Mouse (Mus musculus) liver, adult 2 months (tissue): ENCODE results near the gene Parp8. TPM values are rescaled to one million over a fixed set of nuclear protein-coding genes. Genes with fewer than 3 reads are reported as not detected.

ENCODE experiments used
- DNase-seq: peaks from one replicate; pipeline ENCODE4 v3.0.0-alpha.2; 2011; ENCODE audit warnings: low read depth, low spot score; ENCODE audit errors: extremely low read depth
- H3K27ac ChIP-seq: fragments of 200-500 bp; replicated peaks from 2 replicates; pipeline ENCODE4 v1.5.1; 2012; ENCODE audit warnings: low read depth, mild to moderate bottlenecking, control low read depth, inconsistent platforms, low read length; ENCODE audit not compliant: insufficient read depth
- H3K27me3 ChIP-seq: fragments of 200-500 bp; 2 replicates; pipeline ENCODE4 v1.6.1; 2012; ENCODE audit warnings: mild to moderate bottlenecking, moderate library complexity, low read length, inconsistent platforms; ENCODE audit not compliant: control insufficient read depth, insufficient read depth
- H3K36me3 ChIP-seq: fragments of 200-500 bp; 2 replicates; pipeline ENCODE4 v1.6.1; 2012; ENCODE audit warnings: low read length, inconsistent platforms; ENCODE audit not compliant: control insufficient read depth, insufficient read depth
- H3K4me1 ChIP-seq: fragments of 200-500 bp; 2 replicates; pipeline ENCODE4 v1.6.1; 2011; ENCODE audit warnings: low read length; ENCODE audit not compliant: control insufficient read depth, insufficient read depth
- H3K4me3 ChIP-seq: fragments of 200-500 bp; 2 replicates; pipeline ENCODE4 v1.5.1; 2011; ENCODE audit warnings: low read depth, mild to moderate bottlenecking, control low read depth, low read length, moderate library complexity; ENCODE audit not compliant: insufficient read depth
- H3K79me2 ChIP-seq: fragments of 200-500 bp; 2 replicates; pipeline ENCODE4 v1.6.1; 2012; ENCODE audit warnings: inconsistent platforms, mild to moderate bottlenecking, low read length, moderate library complexity; ENCODE audit not compliant: control insufficient read depth, insufficient read depth
- H3K9ac ChIP-seq: fragments of 200-500 bp; 2 replicates; pipeline ENCODE4 v1.6.1; 2012; ENCODE audit warnings: low read depth, mild to moderate bottlenecking, control low read depth, inconsistent platforms, low read length
- CTCF ChIP-seq: fragments of 200-500 bp; IDR thresholded peaks from 2 replicates; pipeline ENCODE4 v1.5.1; 2011; ENCODE audit warnings: low read depth, low read length, control low read depth
- POLR2A ChIP-seq: fragments of 200-500 bp; IDR thresholded peaks from 2 replicates; pipeline ENCODE4 v1.6.1; 2011; ENCODE audit warnings: low read length, control low read depth; ENCODE audit not compliant: insufficient read depth; ENCODE audit errors: extremely low read depth
- WGBS: fragments of 180-500 bp; shearing (Covaris S2); methylation state at CpG from one replicate; pipeline ENCODE4 v1.1.7; 2018; 5-methylcytosine and 5-hydroxymethylcytosine counted together
- polyA plus RNA-seq: library from polyadenylated mRNA; depleted of rRNA; stranded (reverse); fragments of >200 nt; gene quantifications from 2 replicates; pipeline ENCODE4 v1.2.3, GENCODE M21; 2012
- total RNA-seq: library from RNA; depleted of rRNA; stranded (reverse); fragments of >200 nt; gene quantifications from 2 replicates; pipeline ENCODE4 v1.2.3, GENCODE M21; 2014

Parp8 gene
- total and polyA plus RNA-seq, 2 experiments: 0.40 to 1.6 TPM

DNA sequence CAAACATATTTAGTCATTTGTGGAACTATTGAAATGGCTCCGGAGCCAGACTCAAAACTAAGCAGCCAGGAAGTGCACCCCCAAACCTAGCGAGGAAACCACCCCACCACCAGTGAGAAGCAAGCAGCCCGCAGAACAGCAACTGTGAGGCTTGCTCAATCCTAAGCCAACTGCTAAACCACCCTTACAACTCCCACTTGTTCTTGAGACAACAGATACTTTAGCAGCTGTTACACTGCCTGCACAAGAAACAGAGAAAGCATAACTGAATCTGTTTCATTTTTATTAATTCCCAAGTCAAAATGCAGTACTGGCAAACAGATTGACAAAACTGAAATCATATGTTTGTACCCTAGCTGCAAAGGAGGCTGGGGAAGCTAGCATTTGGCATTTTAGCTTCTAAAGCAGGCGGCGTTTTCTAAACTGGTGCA lies 23.2 kb upstream of the Parp8 start:
- Histone ChIP-seq H3K9ac (no peak overlapping the region), H3K4me1 (no peaks in the 10 kb centered on the region), H3K27ac (no peak overlapping the region), H3K27me3 (0 out of 2 replicates have a peak, but pooled peaks cover 3% of the 10 kb centered on the region), H3K79me2 (no peaks in the 10 kb centered on the region), H3K36me3 (no peaks in the 10 kb centered on the region), H3K4me3 (no peak overlapping the region)
- DNase-seq: no peak
- TF ChIP-seq CTCF (no peak), POLR2A (no peak)
- WGBS: 73% methylated on average over 5 of the region's 5 CpGs

DNA sequence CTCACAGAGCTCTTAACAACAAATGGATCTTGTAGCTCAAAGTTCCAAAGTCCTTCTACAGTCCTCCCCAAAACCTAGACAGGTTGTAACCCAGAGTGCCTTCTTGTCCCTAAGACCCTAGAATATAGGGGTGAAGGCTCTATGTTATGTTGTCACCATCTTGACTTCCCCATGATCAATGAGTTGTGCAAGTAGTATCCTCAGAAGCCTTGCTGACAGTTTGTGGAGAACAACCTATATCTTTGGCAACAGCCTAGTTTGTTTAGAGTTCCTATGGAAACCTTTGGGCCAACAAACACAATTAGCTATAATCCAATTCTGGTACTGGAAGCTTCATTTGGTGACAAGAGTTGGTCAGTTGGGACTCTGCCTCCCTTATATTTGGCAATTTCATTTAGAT lies 18.2 kb upstream of the Parp8 start:
- no peaks in the 10 kb centered on the region for H3K36me3 ChIP-seq
- no peaks in the 10 kb centered on the region for H3K79me2 ChIP-seq
- no peak overlapping the region for H3K4me3 ChIP-seq
- no peak overlapping the region for H3K9ac ChIP-seq
- TF ChIP-seq CTCF: no peak
- H3K27me3 ChIP-seq: no peaks in the 10 kb centered on the region
- DNase-seq: no peak
- H3K27ac ChIP-seq: no peak overlapping the region
- no peaks in the 10 kb centered on the region for H3K4me1 ChIP-seq

DNA sequence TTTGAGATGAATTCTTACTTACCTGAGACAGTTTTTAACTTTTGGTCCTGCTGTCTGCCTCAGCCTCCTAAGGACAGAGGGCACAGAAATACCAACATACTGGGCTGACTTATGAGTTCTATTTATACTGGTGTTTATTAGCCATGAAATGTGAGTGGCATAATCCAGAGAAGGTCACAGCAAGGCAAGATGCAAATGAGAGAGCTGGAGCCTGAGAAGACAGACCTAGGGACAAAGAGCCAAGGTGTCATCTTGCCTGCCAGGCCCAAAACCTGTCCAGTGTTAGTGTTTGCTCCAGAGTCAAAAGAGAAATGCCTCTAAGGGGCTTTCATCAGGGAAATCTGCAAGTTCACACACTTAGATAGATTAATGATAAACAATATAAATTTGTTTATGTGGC lies 15.7 kb upstream of the Parp8 start:
- H3K27ac ChIP-seq: no peak overlapping the region
- TF ChIP-seq POLR2A: no peak
- TF ChIP-seq CTCF: no peak
- H3K4me1 ChIP-seq: no peaks in the 10 kb centered on the region

DNA sequence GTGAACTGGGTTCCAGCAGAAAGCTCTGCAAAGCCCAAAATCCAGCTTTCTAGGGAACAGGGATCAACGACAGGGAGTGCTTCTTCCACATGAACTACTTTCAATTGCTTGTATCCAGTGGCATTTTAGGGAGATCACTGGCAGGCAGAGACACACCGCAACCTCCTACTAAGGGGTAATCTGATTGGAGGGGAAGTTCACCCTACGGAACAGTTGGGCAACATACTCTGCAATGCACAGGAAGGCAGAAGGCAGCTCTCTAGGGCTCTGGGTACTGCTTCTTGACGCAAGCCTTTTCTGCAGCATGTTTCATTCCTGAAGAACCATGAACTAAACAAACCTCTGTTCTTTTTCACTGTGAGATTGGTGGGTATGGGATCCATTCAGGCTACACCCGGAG lies 10.9 kb upstream of the Parp8 start:
- Histone ChIP-seq H3K79me2 (no peaks in the 10 kb centered on the region), H3K27me3 (no peaks in the 10 kb centered on the region), H3K9ac (no peak overlapping the region), H3K4me3 (no peak overlapping the region), H3K4me1 (no peaks in the 10 kb centered on the region), H3K36me3 (no peaks in the 10 kb centered on the region), H3K27ac (no peak overlapping the region)
- DNase-seq: no peak
- 85% methylated on average over 5 of the region's 5 CpGs for WGBS
- TF ChIP-seq POLR2A (no peak), CTCF (no peak)

More for the DNA sequence above, 15.7 kb upstream of the Parp8 start:
- DNase-seq: no peak
- Histone ChIP-seq H3K9ac (no peak overlapping the region), H3K4me3 (no peak overlapping the region), H3K79me2 (no peaks in the 10 kb centered on the region), H3K36me3 (no peaks in the 10 kb centered on the region), H3K27me3 (no peaks in the 10 kb centered on the region)

DNA sequence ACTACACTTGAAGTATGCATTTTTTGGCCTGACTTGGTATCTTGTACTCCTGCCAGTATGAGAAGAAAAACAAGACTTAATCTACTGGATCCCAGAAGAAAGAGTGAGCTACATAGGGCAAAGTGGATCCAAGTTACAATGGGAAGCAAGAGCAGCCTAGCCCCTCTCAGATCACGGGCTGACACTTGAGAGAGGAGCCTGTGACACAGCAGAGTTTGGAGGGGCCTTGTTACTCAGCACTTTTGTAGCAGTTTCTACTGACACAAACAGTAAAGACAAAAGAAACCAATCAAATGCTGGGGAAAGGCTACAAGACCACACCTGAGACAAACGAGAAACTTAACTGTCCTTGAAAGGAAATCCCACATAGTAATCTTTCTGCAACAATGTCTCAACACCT lies 9.8 kb upstream of the Parp8 start:
- H3K4me1 ChIP-seq: no peaks in the 10 kb centered on the region
- H3K79me2 ChIP-seq: no peaks in the 10 kb centered on the region
- no peaks in the 10 kb centered on the region for H3K27me3 ChIP-seq
- WGBS: 58% methylated on average over 2 of the region's 2 CpGs
- TF ChIP-seq CTCF: no peak
- no peak for TF ChIP-seq POLR2A
- H3K4me3 ChIP-seq: no peak overlapping the region
- H3K27ac ChIP-seq: no peak overlapping the region
- no peaks in the 10 kb centered on the region for H3K36me3 ChIP-seq
- no peak overlapping the region for H3K9ac ChIP-seq
- DNase-seq: no peak

DNA sequence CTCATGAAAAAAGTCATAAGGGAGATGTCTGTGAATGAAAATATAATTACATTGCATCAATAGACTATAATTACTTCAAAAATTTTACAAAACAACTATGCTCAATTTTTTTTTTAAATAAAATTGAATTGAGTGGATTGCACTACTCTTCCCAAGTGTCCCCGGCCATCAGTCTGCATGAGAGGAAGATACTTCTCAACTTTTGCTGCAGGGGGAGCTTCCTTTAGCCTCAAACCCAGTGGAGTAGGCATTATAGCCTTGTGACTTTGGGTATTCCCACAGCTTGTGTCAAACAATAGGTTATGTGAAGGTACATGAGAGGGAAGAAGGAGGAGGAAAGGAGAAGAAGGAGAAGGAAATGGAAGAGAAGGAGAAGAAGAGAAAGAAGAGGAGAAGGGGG lies 9.3 kb upstream of the Parp8 start:
- Histone ChIP-seq H3K4me1 (no peaks in the 10 kb centered on the region), H3K9ac (no peak overlapping the region), H3K27me3 (no peaks in the 10 kb centered on the region), H3K27ac (no peak overlapping the region), H3K79me2 (no peaks in the 10 kb centered on the region), H3K4me3 (no peak overlapping the region), H3K36me3 (no peaks in the 10 kb centered on the region)
- 77% methylated on average over 1 of the region's 1 CpGs for WGBS
- no peak for DNase-seq
- TF ChIP-seq POLR2A (no peak), CTCF (no peak)
